Comparison of ENCODE assay signal across 9 mouse cellular contexts in the genomic region with DNA sequence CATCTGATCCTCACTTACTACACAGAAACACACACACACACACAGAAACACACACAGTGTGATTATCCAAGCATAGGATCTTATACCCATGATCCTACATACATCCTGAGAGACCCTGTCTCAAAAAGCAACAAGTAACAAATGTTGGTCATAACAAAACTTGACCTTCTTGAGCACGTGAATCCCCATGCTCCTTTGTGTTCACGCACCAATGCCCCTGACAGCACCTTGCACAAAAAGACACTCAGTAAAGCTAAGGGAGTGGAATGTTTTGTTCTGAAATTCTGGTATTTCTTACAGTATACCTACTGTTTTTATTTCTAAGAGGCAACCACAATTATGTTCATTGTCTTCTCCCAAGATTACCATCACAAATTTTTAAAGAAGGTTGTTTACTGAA. TPM values are rescaled to one million over a fixed set of nuclear protein-coding genes. Genes with fewer than 3 reads are reported as not detected.
A peak's percentile ranks its signal among the peaks of the same experiment; 100 is the strongest.
DNase-seq lines count a peak whose midpoint lies in the region; ATAC-seq and TF ChIP-seq lines count a peak whose summit lies in the region.
"Had no signal": no experiment of that assay in that cellular context is flagged by ENCODE, and none has a peak within 500 bp of the region (broad histone marks: within the 10 kb centered on the region; RNA-seq: fewer than 3 reads in every experiment).

No protein-coding gene starts in this region.

- H3K27ac ChIP-seq in intestine, embryonic 15.5 days: no peak overlapping the region
- H3K27ac ChIP-seq in intestine, postnatal 0 days (ENCODE audit: low read depth, low read length): no peak overlapping the region
- H3K27ac ChIP-seq in embryonic facial prominence, embryonic 10.5 days (replicated peaks): no peak overlapping the region
- no peak overlapping the region for H3K27ac ChIP-seq in hindbrain, embryonic 13.5 days
- no peak overlapping the region for H3K27ac ChIP-seq in midbrain, embryonic 12.5 days (replicated peaks)

- H3K9me3 ChIP-seq in intestine, embryonic 15.5 days: no peaks in the 10 kb centered on the region
- no peaks in the 10 kb centered on the region for H3K9me3 ChIP-seq in intestine, postnatal 0 days (ENCODE audit: control insufficient read depth)
- no peaks in the 10 kb centered on the region for H3K9me3 ChIP-seq in embryonic facial prominence, embryonic 10.5 days
- no peaks in the 10 kb centered on the region for H3K9me3 ChIP-seq in hindbrain, embryonic 13.5 days
- H3K9me3 ChIP-seq in midbrain, embryonic 12.5 days: no peaks in the 10 kb centered on the region

- ATAC-seq in intestine, embryonic 15.5 days: no peak
- no peak for ATAC-seq in intestine, postnatal 0 days
- ATAC-seq in hindbrain, embryonic 13.5 days (ENCODE audit: low FRiP score): no peak
- no peak for ATAC-seq in midbrain, embryonic 12.5 days (ENCODE audit: low FRiP score, low read depth)

- H3K36me3 ChIP-seq in intestine, embryonic 15.5 days: peaks cover 11% of the 10 kb centered on the region; the same call in 1 of the 2 replicates
- H3K36me3 ChIP-seq in intestine, postnatal 0 days (ENCODE audit: control insufficient read depth, insufficient read depth): peaks cover 25% of the 10 kb centered on the region
- H3K36me3 ChIP-seq in embryonic facial prominence, embryonic 10.5 days (replicated peaks): peaks cover 35% of the 10 kb centered on the region
- peaks cover 31% of the 10 kb centered on the region for H3K36me3 ChIP-seq in hindbrain, embryonic 13.5 days
- peaks cover 30% of the 10 kb centered on the region for H3K36me3 ChIP-seq in midbrain, embryonic 12.5 days

- TF ChIP-seq CTCF in intestine, postnatal 0 days (IDR thresholded peaks at IDR 0.05; ENCODE audit: low read depth): no peak

- H3K4me3 ChIP-seq in intestine, embryonic 15.5 days (replicated peaks): no peak overlapping the region
- no peak overlapping the region for H3K4me3 ChIP-seq in intestine, postnatal 0 days (ENCODE audit: low read depth, low read length)
- H3K4me3 ChIP-seq in embryonic facial prominence, embryonic 10.5 days: peak overlapping the region; percentile 72
- H3K4me3 ChIP-seq in hindbrain, embryonic 13.5 days: peak overlapping the region; percentile 77; the same call in 1 of the 2 replicates
- H3K4me3 ChIP-seq in midbrain, embryonic 12.5 days: peak overlapping the region; percentile 78; the same call in 1 of the 2 replicates

- peaks cover 12% of the 10 kb centered on the region for H3K4me1 ChIP-seq in intestine, embryonic 15.5 days (replicated peaks)
- H3K4me1 ChIP-seq in intestine, postnatal 0 days (replicated peaks; ENCODE audit: control insufficient read depth, insufficient read depth, low read length): no peaks in the 10 kb centered on the region
- peaks cover 19% of the 10 kb centered on the region for H3K4me1 ChIP-seq in embryonic facial prominence, embryonic 10.5 days
- peaks cover 24% of the 10 kb centered on the region for H3K4me1 ChIP-seq in hindbrain, embryonic 13.5 days (replicated peaks)
- peaks cover 20% of the 10 kb centered on the region for H3K4me1 ChIP-seq in midbrain, embryonic 12.5 days

- no peaks in the 10 kb centered on the region for H3K27me3 ChIP-seq in intestine, embryonic 15.5 days (replicated peaks)
- no peaks in the 10 kb centered on the region for H3K27me3 ChIP-seq in intestine, postnatal 0 days (replicated peaks; ENCODE audit: control insufficient read depth, insufficient read depth, low read length)
- H3K27me3 ChIP-seq in embryonic facial prominence, embryonic 10.5 days (replicated peaks; ENCODE audit: low read depth, poor library complexity, severe bottlenecking): peaks cover 13% of the 10 kb centered on the region; the same call in 1 of the 2 replicates
- peaks cover 18% of the 10 kb centered on the region for H3K27me3 ChIP-seq in hindbrain, embryonic 13.5 days
- no peaks in the 10 kb centered on the region for H3K27me3 ChIP-seq in midbrain, embryonic 12.5 days

- peak overlapping the region; percentile 63 for H3K4me2 ChIP-seq in intestine, embryonic 15.5 days (replicated peaks)
- no peak overlapping the region for H3K4me2 ChIP-seq in intestine, postnatal 0 days (replicated peaks; ENCODE audit: low read depth)
- peak overlapping the region; percentile 80 for H3K4me2 ChIP-seq in hindbrain, embryonic 13.5 days
- peak overlapping the region; percentile 73 for H3K4me2 ChIP-seq in midbrain, embryonic 12.5 days (replicated peaks)

- no peak for DNase-seq in embryonic facial prominence, embryonic 10.5 days (ENCODE audit: low spot score)
- DNase-seq in urinary bladder, adult 18-20 months (ENCODE audit: low spot score in 2 of 2): no peak
- no peak for DNase-seq in thymus, adult 18-20 months
- no peak for DNase-seq in adrenal gland, adult (ENCODE audit: inconsistent age in 2 of 2, low spot score in 1 of 2)

- 80% methylated on average over 2 of the region's 2 CpGs for WGBS in intestine, embryonic 15.5 days
- WGBS in intestine, postnatal 0 days: 75% methylated on average over 2 of the region's 2 CpGs
- WGBS in embryonic facial prominence, embryonic 10.5 days: 75% methylated on average over 2 of the region's 2 CpGs
- WGBS in hindbrain, embryonic 13.5 days: 49% methylated on average over 2 of the region's 2 CpGs
- 61% methylated on average over 2 of the region's 2 CpGs for WGBS in midbrain, embryonic 12.5 days

- H3K9ac ChIP-seq in intestine, embryonic 15.5 days: no peak overlapping the region
- H3K9ac ChIP-seq in intestine, postnatal 0 days (ENCODE audit: low read depth, low read length): no peak overlapping the region
- no peak overlapping the region; the same call in 1 of the 2 replicates for H3K9ac ChIP-seq in hindbrain, embryonic 13.5 days
- no peak overlapping the region for H3K9ac ChIP-seq in midbrain, embryonic 12.5 days (replicated peaks)

RNA-seq across cellular contexts. Expression of a gene that starts 1.2 kb away (rescaled TPM):
- 155 and 156 TPM in 2 replicates for polyA plus RNA-seq in intestine, embryonic 15.5 days (2015; fragmentation: Nextera tagmentation; extraction: Ambion mirVana)
- 50.9 and 56.0 TPM in 2 replicates for polyA plus RNA-seq in intestine, postnatal 0 days (2015; fragmentation: Nextera tagmentation; extraction: Ambion mirVana)
- polyA plus RNA-seq in embryonic facial prominence, embryonic 10.5 days (2016; fragmentation: Nextera tagmentation; extraction: Ambion mirVana): 347 and 348 TPM in 2 replicates
- polyA plus RNA-seq in hindbrain, embryonic 13.5 days (2015; fragmentation: Nextera tagmentation; extraction: Ambion mirVana): 149 and 151 TPM in 2 replicates
- 238 and 242 TPM in 2 replicates for polyA plus RNA-seq in midbrain, embryonic 12.5 days (2016; fragmentation: Nextera tagmentation; extraction: Ambion mirVana)

RNA-seq across cellular contexts. Expression of a gene that starts 1.4 kb away (rescaled TPM):
- 0.45 and 0.78 TPM in 2 replicates for polyA plus RNA-seq in intestine, embryonic 15.5 days (2015; fragmentation: Nextera tagmentation; extraction: Ambion mirVana)
- 0.20 and 0.50 TPM in 2 replicates for polyA plus RNA-seq in intestine, postnatal 0 days (2015; fragmentation: Nextera tagmentation; extraction: Ambion mirVana)
- polyA plus RNA-seq in embryonic facial prominence, embryonic 10.5 days (2016; fragmentation: Nextera tagmentation; extraction: Ambion mirVana): 1.4 and 1.8 TPM in 2 replicates
- polyA plus RNA-seq in hindbrain, embryonic 13.5 days (2015; fragmentation: Nextera tagmentation; extraction: Ambion mirVana): 2.0 TPM in 2 replicates
- 1.8 and 2.3 TPM in 2 replicates for polyA plus RNA-seq in midbrain, embryonic 12.5 days (2016; fragmentation: Nextera tagmentation; extraction: Ambion mirVana)
- polyA plus RNA-seq: spleen, adult 2 months had no signal

RNA-seq across cellular contexts. Expression of a gene that starts 5.4 kb away (rescaled TPM):
- not detected in 2 replicates for polyA plus RNA-seq in intestine, embryonic 15.5 days (2015; fragmentation: Nextera tagmentation; extraction: Ambion mirVana)
- polyA plus RNA-seq in intestine, postnatal 0 days (2015; fragmentation: Nextera tagmentation; extraction: Ambion mirVana): not detected in 2 replicates
- polyA plus RNA-seq in embryonic facial prominence, embryonic 10.5 days (2016; fragmentation: Nextera tagmentation; extraction: Ambion mirVana): not detected in 2 replicates
- not detected in 2 replicates for polyA plus RNA-seq in hindbrain, embryonic 13.5 days (2015; fragmentation: Nextera tagmentation; extraction: Ambion mirVana)
- not detected in 2 replicates for polyA plus RNA-seq in midbrain, embryonic 12.5 days (2016; fragmentation: Nextera tagmentation; extraction: Ambion mirVana)
- polyA plus RNA-seq: spleen, adult 2 months had no signal

RNA-seq across cellular contexts. Expression of a gene that starts 21.2 kb away (rescaled TPM):
- polyA plus RNA-seq in intestine, embryonic 15.5 days (2015; fragmentation: Nextera tagmentation; extraction: Ambion mirVana): 0.20 and 0.36 TPM in 2 replicates
- 0.14 and 0.17 TPM in 2 replicates for polyA plus RNA-seq in intestine, postnatal 0 days (2015; fragmentation: Nextera tagmentation; extraction: Ambion mirVana)
- polyA plus RNA-seq in embryonic facial prominence, embryonic 10.5 days (2016; fragmentation: Nextera tagmentation; extraction: Ambion mirVana): 0.14 and 0.16 TPM in 2 replicates
- 0.12 and 0.18 TPM in 2 replicates for polyA plus RNA-seq in hindbrain, embryonic 13.5 days (2015; fragmentation: Nextera tagmentation; extraction: Ambion mirVana)
- not detected in 2 replicates for polyA plus RNA-seq in midbrain, embryonic 12.5 days (2016; fragmentation: Nextera tagmentation; extraction: Ambion mirVana)

RNA-seq across cellular contexts. Expression of a gene that starts 43.9 kb away (rescaled TPM):
- 0.55 TPM in 1 of 2 replicates, not detected in the other for polyA plus RNA-seq in intestine, embryonic 15.5 days (2015; fragmentation: Nextera tagmentation; extraction: Ambion mirVana)
- polyA plus RNA-seq in intestine, postnatal 0 days (2015; fragmentation: Nextera tagmentation; extraction: Ambion mirVana): 0.22 and 0.52 TPM in 2 replicates
- polyA plus RNA-seq in embryonic facial prominence, embryonic 10.5 days (2016; fragmentation: Nextera tagmentation; extraction: Ambion mirVana): not detected in 2 replicates
- 2.4 and 4.2 TPM in 2 replicates for polyA plus RNA-seq in hindbrain, embryonic 13.5 days (2015; fragmentation: Nextera tagmentation; extraction: Ambion mirVana)
- not detected in 2 replicates for polyA plus RNA-seq in midbrain, embryonic 12.5 days (2016; fragmentation: Nextera tagmentation; extraction: Ambion mirVana)

Comparison
In these comparisons a context has a peak if more than half of its experiments do, and no peak if none do; other contexts are left out.
1. H3K4me3 ChIP-seq: peak in embryonic facial prominence, embryonic 10.5 days (single experiment), hindbrain, embryonic 13.5 days (single experiment) and midbrain, embryonic 12.5 days (single experiment); none in intestine, embryonic 15.5 days (single experiment) and intestine, postnatal 0 days (single experiment).